Mouse (Mus musculus) lung, embryonic 14.5 days (tissue): ENCODE data around the gene Myo1a. TPM values are rescaled to one million over a fixed set of nuclear protein-coding genes. Genes with fewer than 3 reads are reported as not detected.
A peak's percentile ranks its signal among the peaks of the same experiment; 100 is the strongest.

ENCODE experiments used
- ATAC-seq: fragments of 200-750 bp; cut with Nextera tagmentation; 2 replicates; pipeline ENCODE4 v1.8.0; 2017; ENCODE audit warnings: mild to moderate bottlenecking, moderate TSS enrichment, moderate library complexity; ENCODE audit not compliant: insufficient read depth
- DNase-seq: peaks from one replicate; pipeline ENCODE4 v3.0.0-alpha.2; 2015
- H3K27ac ChIP-seq: fragments of 300-500 bp; sonication (generic); 2 replicates; pipeline ENCODE4 v1.5.1; 2014; ENCODE audit warnings: low read depth, mild to moderate bottlenecking, moderate library complexity
- H3K27me3 ChIP-seq: fragments of 300-500 bp; sonication (generic); 2 replicates; pipeline ENCODE4 v1.6.1; 2014; ENCODE audit warnings: low read length, control low read depth; ENCODE audit not compliant: insufficient read depth
- H3K36me3 ChIP-seq: fragments of 300-500 bp; sonication (generic); 2 replicates; pipeline ENCODE4 v1.6.1; 2014; ENCODE audit warnings: control low read depth; ENCODE audit not compliant: insufficient read depth
- H3K4me1 ChIP-seq: fragments of 300-500 bp; sonication (generic); 2 replicates; pipeline ENCODE4 v1.6.1; 2014; ENCODE audit warnings: antibody characterized with exemption, control low read depth; ENCODE audit not compliant: insufficient read depth
- H3K4me2 ChIP-seq: fragments of 300-500 bp; sonication (generic); 2 replicates; pipeline ENCODE4 v1.6.1; 2014; ENCODE audit warnings: mild to moderate bottlenecking
- H3K4me3 ChIP-seq: fragments of 300-500 bp; sonication (generic); 2 replicates; pipeline ENCODE4 v1.5.1; 2014; ENCODE audit warnings: low read depth, low read length
- H3K9ac ChIP-seq: fragments of 300-500 bp; sonication (generic); 2 replicates; pipeline ENCODE4 v1.6.1; 2014
- H3K9me3 ChIP-seq: fragments of 300-500 bp; sonication (generic); 2 replicates; pipeline ENCODE4 v1.6.1; 2016; ENCODE audit warnings: low read depth, low read length, control low read depth
- CTCF ChIP-seq: IDR thresholded peaks from 2 replicates; pipeline ENCODE4 v1.5.1; 2016; ENCODE audit warnings: antibody characterized with exemption, low read depth
- WGBS: fragments of 180-500 bp; shearing (Covaris S2); extraction: QIAGEN DNeasy Blood & Tissue Kit; methylation state at CpG from one replicate; pipeline ENCODE4 v1.1.7; 2014; 5-methylcytosine and 5-hydroxymethylcytosine counted together
- polyA plus RNA-seq: library from polyadenylated mRNA; unstranded; fragments of >200 nt; fragmentation: Nextera tagmentation; extraction: Ambion mirVana; gene quantifications from 2 replicates; pipeline ENCODE4 v1.2.1, GENCODE M21; 2014

The Myo1a gene
- polyA plus RNA-seq, 1 experiment from 2014 or later = 0.28 TPM

- Histone ChIP-seq H3K4me2 (no peak overlapping the region), H3K9ac (no peak overlapping the region), H3K27me3 (no peaks in the 10 kb centered on the region), H3K36me3 (peaks cover 76% of the 10 kb centered on the region), H3K4me3 (no peak overlapping the region), H3K27ac (no peak overlapping the region), H3K4me1 (no peaks in the 10 kb centered on the region), H3K9me3 (no peaks in the 10 kb centered on the region)
- WGBS = 43% methylated on average over 2 of the region's 2 CpGs
- DNase-seq (peak; percentile 76), ATAC-seq (peak; percentile 41; the same call in 1 of the 2 replicates)
- peak; percentile 80 for TF ChIP-seq CTCF
These were observed 10.3 kb upstream of the Myo1a start for GRCm38 (mm10) chr10:127694636-127695035.

GRCm38 (mm10) chr10:127695775-127696174, 9.2 kb upstream of the Myo1a start:
- no peaks in the 10 kb centered on the region for H3K4me1 ChIP-seq
- peaks cover 70% of the 10 kb centered on the region for H3K36me3 ChIP-seq
- 88% methylated on average over 7 of the region's 7 CpGs for WGBS

GRCm38 (mm10) chr10:127698966-127699365, 6.0 kb upstream of the Myo1a start:
- H3K36me3 ChIP-seq = peaks cover 45% of the 10 kb centered on the region

More at GRCm38 (mm10) chr10:127695775-127696174, 9.2 kb upstream of the Myo1a start:
- Histone ChIP-seq H3K9me3 (no peaks in the 10 kb centered on the region), H3K9ac (no peak overlapping the region), H3K27me3 (no peaks in the 10 kb centered on the region), H3K4me3 (no peak overlapping the region), H3K27ac (no peak overlapping the region), H3K4me2 (no peak overlapping the region)
- DNase-seq = no peak
- TF ChIP-seq CTCF = no peak
- ATAC-seq = no peak

DNA sequence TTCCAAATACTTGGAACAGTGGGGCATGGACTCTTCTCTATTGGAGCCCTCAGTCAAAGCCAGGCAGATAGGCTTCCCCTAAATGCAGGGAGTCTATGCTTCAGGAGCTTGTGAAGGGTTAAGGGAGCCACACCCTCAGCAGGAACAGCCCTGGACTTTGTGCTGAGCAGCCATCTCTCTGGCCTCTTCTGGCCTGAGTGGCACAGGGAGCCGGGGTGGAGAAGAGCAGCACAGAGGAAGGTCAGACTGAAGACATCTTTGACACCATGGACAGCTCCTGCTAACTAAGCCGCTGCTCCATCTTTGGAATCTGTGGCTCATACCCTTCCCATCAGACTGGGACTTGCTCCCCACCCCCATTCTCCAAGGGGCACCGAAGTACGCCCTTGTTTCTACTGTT, 1.7 kb upstream of the Myo1a start:
- no peaks in the 10 kb centered on the region for H3K9me3 ChIP-seq
- H3K4me1 ChIP-seq = no peaks in the 10 kb centered on the region
- no peak overlapping the region for H3K4me2 ChIP-seq
- no peak overlapping the region for H3K27ac ChIP-seq
- no peak for TF ChIP-seq CTCF
- no peak overlapping the region for H3K4me3 ChIP-seq
- H3K36me3 ChIP-seq = peaks cover 9% of the 10 kb centered on the region
- WGBS = 40% methylated on average over 4 of the region's 4 CpGs
- H3K27me3 ChIP-seq = no peaks in the 10 kb centered on the region
- ATAC-seq (no peak), DNase-seq (peak; percentile 67)
- H3K9ac ChIP-seq = no peak overlapping the region

More at GRCm38 (mm10) chr10:127698966-127699365, 6.0 kb upstream of the Myo1a start:
- DNase-seq = no peak
- ATAC-seq = no peak
- H3K9ac ChIP-seq = no peak overlapping the region
- no peak overlapping the region for H3K27ac ChIP-seq
- no peak for TF ChIP-seq CTCF
- H3K27me3 ChIP-seq = no peaks in the 10 kb centered on the region
- 92% methylated on average over 7 of the region's 7 CpGs for WGBS
- H3K4me2 ChIP-seq = no peak overlapping the region
- H3K9me3 ChIP-seq = no peaks in the 10 kb centered on the region
- no peak overlapping the region for H3K4me3 ChIP-seq
- no peaks in the 10 kb centered on the region for H3K4me1 ChIP-seq

DNA sequence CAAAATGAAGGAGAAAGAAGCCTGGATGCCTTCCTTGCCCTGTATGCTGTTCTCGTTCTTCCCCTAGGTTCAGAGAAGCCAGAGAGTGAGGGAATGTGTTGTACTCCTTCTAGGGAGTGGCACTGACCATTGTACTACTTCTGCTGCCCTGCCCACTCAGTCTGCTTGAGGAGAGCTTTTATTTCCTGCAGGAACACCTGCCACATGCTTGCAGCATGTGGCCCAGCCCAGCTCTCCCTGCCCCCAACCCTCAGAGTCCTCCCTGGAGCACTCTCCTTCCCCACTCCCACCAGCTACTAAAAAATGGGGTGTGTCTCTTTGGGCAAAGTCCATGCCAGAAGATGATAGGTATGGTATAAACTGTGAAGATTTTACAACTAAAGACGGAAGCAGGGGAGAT, 677 bp upstream of the Myo1a start:
- no peak overlapping the region for H3K4me2 ChIP-seq
- no peak for TF ChIP-seq CTCF
- no peaks in the 10 kb centered on the region for H3K9me3 ChIP-seq
- no peak overlapping the region for H3K9ac ChIP-seq
- H3K36me3 ChIP-seq = no peaks in the 10 kb centered on the region; the same call in 1 of the 2 replicates
- H3K27ac ChIP-seq = no peak overlapping the region
- WGBS = 45% methylated on average over 2 of the region's 2 CpGs
- ATAC-seq (no peak), DNase-seq (no peak)
- H3K4me3 ChIP-seq = no peak overlapping the region
- H3K4me1 ChIP-seq = no peaks in the 10 kb centered on the region
- H3K27me3 ChIP-seq = no peaks in the 10 kb centered on the region

GRCm38 (mm10) chr10:127705783-127706182, 813 bp downstream of the Myo1a start:
- Histone ChIP-seq H3K36me3 (no peaks in the 10 kb centered on the region), H3K4me1 (no peaks in the 10 kb centered on the region), H3K27ac (no peak overlapping the region), H3K9ac (no peak overlapping the region), H3K27me3 (no peaks in the 10 kb centered on the region), H3K4me3 (no peak overlapping the region), H3K9me3 (no peaks in the 10 kb centered on the region), H3K4me2 (no peak overlapping the region)
- DNase-seq (no peak), ATAC-seq (no peak)
- TF ChIP-seq CTCF = no peak
- 90% methylated on average over 4 of the region's 4 CpGs for WGBS

DNA sequence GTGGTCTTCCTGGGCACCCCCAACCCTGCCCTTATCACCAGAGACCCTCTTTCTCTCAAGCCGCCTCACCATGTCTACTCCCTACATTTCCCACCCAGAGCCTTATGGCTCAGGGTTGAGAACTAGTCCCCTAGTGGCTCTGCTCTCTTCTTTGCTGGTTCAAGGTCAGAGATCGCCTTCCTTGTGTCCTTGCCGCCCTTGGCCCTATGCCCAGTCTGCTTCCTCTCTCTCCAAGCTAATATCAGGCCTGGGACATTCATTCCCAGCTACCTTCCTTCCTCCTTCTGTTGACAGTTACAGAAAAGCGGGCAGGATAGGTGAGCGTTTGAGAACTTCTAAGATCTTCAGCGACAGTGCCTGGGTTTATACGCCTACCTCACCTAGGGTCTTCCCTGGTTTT, 2.8 kb downstream of the Myo1a start:
- no peak for ATAC-seq
- Histone ChIP-seq H3K36me3 (no peaks in the 10 kb centered on the region), H3K9ac (no peak overlapping the region), H3K4me3 (no peak overlapping the region), H3K27ac (no peak overlapping the region), H3K4me1 (no peaks in the 10 kb centered on the region), H3K9me3 (no peaks in the 10 kb centered on the region), H3K4me2 (no peak overlapping the region), H3K27me3 (no peaks in the 10 kb centered on the region)
- 60% methylated on average over 7 of the region's 7 CpGs for whole genome bisulfite sequencing
- DNase-seq = peak; percentile 47
- TF ChIP-seq CTCF = no peak
